Mouse (Mus musculus): ENCODE measurements around the gene Dpp8.
A peak's percentile ranks its signal among the peaks of the same experiment; 100 is the strongest.

Gene Dpp8

DNA sequence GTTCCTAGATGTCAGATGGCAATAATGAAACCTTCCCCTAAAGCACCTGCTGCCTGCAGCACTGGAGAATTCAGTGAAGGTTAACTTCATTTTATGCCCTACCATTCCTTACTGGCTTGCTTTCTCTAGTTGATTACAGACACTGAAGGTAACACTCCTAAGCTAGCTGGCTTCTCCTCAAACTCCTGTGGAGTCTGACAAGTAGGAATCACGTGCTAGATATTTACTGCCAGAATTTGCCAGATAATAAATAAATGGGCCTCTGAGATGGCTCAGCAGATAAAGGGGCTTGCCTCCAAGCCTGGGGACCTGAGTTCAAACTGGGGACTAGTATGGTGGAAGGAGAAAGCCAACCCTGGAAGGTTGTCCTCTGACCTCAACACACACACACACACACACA is 54.6 kb downstream of the Dpp8 start:
- no peak for DNase-seq (ENCODE audit: low spot score)

- DNase-seq (ENCODE audit: low spot score), result no peak
These were observed 55.3 kb downstream of the Dpp8 start for GRCm38 (mm10) chr9:65087490-65087889.

DNA sequence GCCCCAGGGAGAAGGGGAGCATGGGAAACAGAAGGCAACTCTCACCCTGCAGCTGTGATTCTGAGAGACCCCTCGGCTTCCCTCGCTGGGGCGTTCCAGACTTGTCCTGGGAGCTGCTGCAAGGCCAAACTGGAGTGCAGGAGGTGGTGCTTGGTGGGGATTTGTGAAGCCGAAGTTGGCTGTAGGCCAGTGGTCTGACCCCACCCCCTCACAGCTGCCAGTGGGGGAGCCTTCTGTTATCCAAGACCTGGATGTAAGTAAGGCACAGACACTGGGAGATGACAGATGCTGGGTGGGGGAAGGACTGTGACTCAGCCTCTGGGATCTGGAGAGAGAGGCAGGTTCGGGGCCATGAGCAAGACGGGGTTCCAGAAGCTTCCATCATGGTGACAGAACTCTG is 62.0 kb downstream of the Dpp8 start:
- DNase-seq (ENCODE audit: low spot score), result peak; percentile 60

GRCm38 (mm10) chr9:65100991-65101685 is 68.9 kb downstream of the Dpp8 start, which contains the start of gene Igdcc4:
Gene Igdcc4 (plus strand): TSS chr9:65101486.
- peak; percentile 61 for DNase-seq (ENCODE audit: low spot score)

- DNase-seq (ENCODE audit: low spot score), result peak; percentile 43
These were observed 69.6 kb downstream of the Dpp8 start for GRCm38 (mm10) chr9:65101686-65102376.

GRCm38 (mm10) chr9:65102377-65103172 is 70.4 kb downstream of the Dpp8 start:
- peak; percentile 74 for DNase-seq (ENCODE audit: low spot score)

GRCm38 (mm10) chr9:65103173-65103752 is 71.0 kb downstream of the Dpp8 start:
- DNase-seq (ENCODE audit: low spot score), result peak; percentile 26

GRCm38 (mm10) chr9:65106821-65107220 is 74.6 kb downstream of the Dpp8 start:
- no peak for DNase-seq (ENCODE audit: low spot score)

- DNase-seq (ENCODE audit: low spot score), result no peak
These were observed 75.7 kb downstream of the Dpp8 start for GRCm38 (mm10) chr9:65107893-65108292.

GRCm38 (mm10) chr9:65109132-65110072 is 77.2 kb downstream of the Dpp8 start:
- DNase-seq (ENCODE audit: low spot score), result peak; percentile 76

GRCm38 (mm10) chr9:65111698-65112097 is 79.5 kb downstream of the Dpp8 start:
- no peak for DNase-seq (ENCODE audit: low spot score)

DNA sequence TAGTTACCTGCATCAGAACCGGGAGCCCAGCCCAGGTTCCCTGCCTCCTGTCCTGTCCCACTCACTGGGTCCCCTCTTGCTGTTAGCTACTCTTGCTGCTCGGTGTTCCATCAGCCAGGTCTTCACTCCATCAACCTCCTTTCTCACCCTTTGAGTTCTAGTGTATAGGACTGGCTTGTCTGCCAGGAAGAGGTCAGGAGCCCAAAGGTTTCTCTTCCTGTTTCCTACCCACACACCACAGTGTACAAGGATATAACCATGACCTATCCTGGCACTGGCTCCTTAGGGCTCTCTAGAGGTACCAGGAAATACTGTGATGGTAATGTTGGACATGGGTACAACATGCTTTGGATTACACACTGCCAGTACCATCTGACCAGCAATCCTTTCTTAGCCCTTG is 81.5 kb downstream of the Dpp8 start:
- DNase-seq (ENCODE audit: low spot score), result no peak

GRCm38 (mm10) chr9:65115891-65116290 is 83.7 kb downstream of the Dpp8 start:
- DNase-seq (ENCODE audit: low spot score), result no peak

DNA sequence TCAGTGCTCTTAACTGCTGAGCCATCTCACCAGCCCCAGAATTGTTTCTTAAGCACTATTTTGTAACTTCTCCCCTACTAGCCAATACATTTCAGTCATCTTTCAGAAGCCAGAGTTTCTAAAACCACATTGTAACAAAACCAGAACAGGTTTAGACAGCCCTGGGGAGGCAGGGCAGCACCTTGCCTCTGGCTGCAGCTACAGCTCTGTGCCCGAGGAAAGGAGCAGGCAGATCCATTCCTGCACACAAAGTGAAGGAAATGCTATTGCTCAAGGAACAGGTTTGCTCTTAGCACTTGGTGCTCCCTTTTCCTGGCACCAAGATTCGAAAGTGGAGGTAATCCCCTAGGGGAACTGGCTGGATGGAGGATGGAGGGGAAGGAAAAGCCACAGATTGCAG is 85.3 kb downstream of the Dpp8 start:
- no peak for DNase-seq (ENCODE audit: low spot score)

DNA sequence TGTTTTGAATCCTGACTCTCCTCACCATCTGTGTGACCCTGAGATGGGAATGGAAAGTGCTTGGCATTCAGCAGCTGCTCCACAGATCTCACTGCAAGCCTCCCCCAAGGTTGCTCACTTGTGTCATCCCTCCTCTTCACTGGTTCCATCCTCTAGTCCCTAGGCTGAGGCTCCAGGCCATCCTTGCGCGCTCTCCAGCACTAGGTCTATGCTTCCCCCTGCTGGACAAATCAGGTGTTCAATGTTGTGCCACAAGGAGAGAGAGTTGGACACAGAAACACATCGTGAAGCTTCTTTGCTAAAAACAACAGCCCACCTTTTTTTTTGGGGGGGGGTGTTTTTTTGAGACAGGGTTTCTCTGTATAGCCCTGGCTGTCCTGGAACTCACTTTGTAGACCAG is 88.7 kb downstream of the Dpp8 start:
- peak; percentile 89 for DNase-seq (ENCODE audit: low spot score)

DNA sequence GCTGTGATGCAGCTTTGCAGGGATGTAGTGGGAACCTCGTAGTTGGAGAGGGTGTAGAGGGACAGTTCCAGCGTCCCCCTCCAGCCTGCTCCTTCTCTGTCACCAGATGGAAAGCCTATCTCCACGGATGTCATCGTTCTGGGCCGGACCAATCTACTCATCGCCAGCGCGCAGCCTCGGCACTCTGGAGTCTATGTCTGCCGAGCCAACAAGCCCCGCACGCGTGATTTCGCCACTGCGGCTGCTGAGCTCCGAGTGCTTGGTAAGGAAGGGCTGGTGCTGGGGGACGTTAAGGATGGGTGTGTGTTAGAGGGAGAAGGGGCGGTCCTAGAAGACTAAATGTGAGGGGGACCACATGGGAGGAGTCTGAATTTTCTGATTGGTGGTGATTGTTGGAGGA is 90.3 kb downstream of the Dpp8 start:
- peak; percentile 14 for DNase-seq (ENCODE audit: low spot score)

DNA sequence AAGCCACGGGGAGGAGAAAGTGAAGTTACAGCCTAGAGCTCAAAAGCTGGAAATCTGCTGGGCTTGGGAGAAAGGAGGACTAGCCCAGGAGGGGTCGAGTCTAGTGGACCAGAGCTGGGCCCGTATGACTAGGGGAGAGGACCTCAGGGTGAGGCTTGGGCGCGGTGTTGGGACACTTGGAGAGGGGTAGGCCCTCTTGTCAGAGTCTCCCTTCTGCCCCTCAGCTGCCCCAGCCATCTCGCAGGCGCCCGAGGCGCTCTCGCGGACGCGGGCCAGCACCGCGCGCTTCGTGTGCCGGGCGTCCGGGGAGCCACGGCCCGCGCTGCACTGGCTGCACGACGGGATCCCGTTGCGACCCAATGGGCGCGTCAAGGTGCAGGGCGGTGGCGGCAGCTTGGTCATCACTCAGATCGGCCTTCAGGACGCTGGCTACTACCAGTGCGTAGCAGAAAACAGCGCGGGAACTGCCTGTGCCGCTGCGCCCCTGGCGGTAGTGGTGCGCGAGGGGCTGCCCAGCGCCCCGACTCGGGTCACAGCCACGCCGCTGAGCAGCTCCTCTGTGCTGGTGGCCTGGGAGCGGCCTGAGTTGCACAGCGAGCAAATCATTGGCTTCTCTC is 91.4 kb downstream of the Dpp8 start:
- DNase-seq (ENCODE audit: low spot score), result peak; percentile 89

- DNase-seq (ENCODE audit: low spot score), result peak; percentile 81
These were observed 96.1 kb downstream of the Dpp8 start for GRCm38 (mm10) chr9:65128123-65128815.

GRCm38 (mm10) chr9:65131717-65132116 is 99.5 kb downstream of the Dpp8 start:
- DNase-seq (ENCODE audit: low spot score), result no peak
